Mouse (Mus musculus): ENCODE results near the gene Chil1.
A peak's percentile ranks its signal among the peaks of the same experiment; 100 is the strongest.

Chil1 gene

DNA sequence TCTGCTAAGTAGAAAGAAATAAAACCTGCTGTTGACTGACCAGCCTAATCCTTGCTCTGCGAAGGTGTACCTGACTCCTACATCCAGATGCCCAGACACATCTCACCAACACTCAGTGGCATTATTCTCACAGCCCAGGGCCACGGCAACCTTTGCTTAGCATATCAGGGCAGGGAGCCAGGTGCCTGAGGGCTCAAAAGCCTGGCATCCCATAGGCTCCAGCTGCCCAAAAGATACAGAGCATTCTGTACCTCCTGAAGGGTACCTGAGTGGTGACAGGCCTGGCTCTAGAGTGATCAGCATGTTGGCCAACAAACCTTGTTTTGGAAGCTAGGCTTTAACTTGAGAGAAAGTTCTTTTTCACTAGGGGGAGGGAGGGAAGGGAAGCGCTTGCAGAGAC lies 49.3 kb downstream of the Chil1 start:
- no peak for DNase-seq (ENCODE audit: low spot score)

- DNase-seq (ENCODE audit: low spot score): no peak
Measured at GRCm38 (mm10) chr1:134231681-134232080, 49.7 kb downstream of the Chil1 start.

- DNase-seq (ENCODE audit: low spot score): no peak
Measured at GRCm38 (mm10) chr1:134232326-134232725, 50.4 kb downstream of the Chil1 start.

- DNase-seq (ENCODE audit: low spot score): peak; percentile 50
Measured at GRCm38 (mm10) chr1:134232778-134233531, 51.0 kb downstream of the Chil1 start.

DNA sequence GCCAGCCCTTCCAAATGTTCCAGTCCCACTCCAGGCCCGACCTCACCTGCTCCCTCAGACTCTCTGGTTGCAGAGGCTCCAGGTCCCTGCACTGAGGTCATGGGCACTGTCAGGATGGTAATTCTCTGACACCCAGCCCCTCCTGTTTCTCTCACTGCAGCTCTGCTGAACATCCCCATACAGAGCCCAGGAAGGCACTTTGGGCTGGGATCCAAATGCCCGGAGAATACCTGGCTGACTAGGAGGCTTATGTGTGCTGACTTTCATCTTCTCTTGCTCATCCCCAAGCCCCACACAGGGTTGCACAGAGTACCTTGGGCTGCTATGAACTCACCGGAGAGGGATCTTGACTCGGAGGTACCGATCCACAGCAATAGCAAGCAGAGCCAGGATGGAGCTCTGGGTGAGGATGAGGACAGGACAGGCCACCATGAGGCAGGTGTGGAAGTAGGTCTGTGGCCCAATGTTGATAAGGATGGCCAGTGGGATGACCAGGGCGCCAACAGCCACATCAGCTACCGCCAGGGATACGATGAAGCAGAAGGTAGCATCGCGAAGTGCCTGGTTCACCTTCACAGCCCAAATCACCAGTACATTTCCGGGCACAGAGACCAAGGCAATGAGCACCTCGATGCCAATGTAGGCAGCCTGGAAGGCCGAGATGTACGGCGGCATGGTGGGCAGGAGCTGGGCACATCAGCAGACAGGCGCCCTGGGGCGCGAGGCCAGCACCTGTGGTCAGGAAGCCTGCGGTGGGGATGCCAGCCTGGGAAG lies 51.9 kb downstream of the Chil1 start:
- no peak for DNase-seq (ENCODE audit: low spot score)

DNA sequence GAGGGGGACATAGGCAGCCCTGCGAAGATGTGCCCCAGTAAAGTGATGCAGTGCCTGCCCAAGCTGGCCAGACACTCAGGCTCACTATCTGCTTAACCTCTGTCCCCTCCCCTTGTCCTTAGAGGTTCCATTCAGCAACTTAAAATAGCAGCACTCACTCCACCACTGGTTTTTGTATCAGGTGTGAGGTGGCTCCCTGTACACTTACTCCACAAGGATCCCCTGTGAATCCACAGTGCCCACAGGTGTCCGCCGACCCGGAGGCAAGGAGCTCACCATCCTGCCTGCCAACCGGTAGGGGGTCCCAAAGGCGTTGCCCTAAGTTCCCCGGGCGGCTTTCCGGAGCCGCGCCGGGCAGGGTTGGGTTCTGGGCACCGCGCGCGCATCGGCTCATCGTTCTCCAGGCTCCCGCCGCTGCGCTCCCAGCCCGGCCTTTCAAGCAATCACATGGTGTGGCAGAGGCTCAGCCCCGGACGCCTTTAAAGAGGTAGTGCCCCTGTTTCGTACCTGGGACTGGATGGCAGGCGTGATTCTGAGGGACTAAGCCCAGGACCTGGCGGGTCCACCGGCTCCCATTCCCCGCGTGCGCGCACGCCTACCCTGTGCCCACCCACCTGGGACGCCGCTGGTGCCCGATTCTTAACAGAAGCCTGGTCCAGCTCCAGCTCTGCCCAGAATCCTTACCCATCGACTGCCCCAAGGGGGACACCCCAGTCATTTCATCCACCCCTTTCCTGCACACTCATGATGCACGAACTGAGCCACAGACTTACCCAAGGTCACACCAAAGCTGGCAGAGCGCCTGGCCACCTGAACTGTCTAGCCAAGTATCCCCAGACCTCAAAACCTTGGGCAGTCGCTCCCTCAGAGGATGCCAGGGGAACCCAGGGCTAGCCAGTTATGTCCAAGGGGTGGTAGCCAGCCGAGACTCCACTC lies 52.7 kb downstream of the Chil1 start:
- DNase-seq (ENCODE audit: low spot score): peak; percentile 50

GRCm38 (mm10) chr1:134235391-134235921 lies 53.5 kb downstream of the Chil1 start, which contains the start of gene Adora1:
Gene Adora1 (minus strand): TSS chr1:134235431.
- DNase-seq (ENCODE audit: low spot score): no peak

DNA sequence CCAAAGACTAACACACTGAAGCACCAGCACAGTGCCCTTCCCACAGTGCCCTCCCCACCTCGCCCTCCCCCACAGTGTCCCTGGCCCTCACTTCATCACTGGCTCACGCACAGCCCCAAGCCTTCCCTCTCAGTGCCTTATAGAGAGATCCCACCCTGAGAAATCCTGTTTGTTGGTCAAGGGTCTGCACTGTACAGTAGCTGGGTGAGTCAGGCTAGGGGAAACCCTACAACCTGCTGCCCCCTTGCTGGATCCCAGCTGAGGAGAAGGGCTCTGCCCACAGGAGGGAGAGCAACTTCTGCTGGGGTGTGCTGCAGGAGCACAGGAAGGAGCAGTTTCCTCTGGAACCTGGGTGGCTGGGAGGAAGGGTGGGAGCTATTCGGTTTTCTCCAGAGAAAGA lies 54.2 kb downstream of the Chil1 start:
- DNase-seq (ENCODE audit: low spot score): no peak

DNA sequence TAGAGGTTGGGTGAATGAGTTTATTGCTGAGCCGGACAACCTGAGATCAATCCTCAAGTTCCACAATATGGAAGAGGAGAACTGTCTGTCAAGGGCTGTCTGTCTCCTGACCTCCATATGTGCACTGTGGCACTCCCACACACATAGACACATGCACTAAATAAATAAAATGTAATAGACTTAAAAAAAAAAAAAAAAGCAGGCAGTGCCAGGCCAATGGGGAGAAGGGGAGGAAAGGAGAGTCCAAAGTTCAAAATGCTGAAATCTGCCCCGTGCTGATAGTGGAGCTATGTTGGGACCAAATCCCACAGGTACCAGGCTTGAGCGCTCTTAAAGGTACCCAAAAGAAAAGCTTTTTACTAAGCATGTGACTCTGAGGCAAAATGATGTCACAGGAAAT lies 55.5 kb downstream of the Chil1 start:
- DNase-seq (ENCODE audit: low spot score): no peak
